In genomic region chr4:64901091-64901845, GRCm38 (mm10) we compare ENCODE assay signal across 9 mouse cellular contexts.
DNase-seq lines count a peak whose midpoint lies in the region; ATAC-seq and TF ChIP-seq lines count a peak whose summit lies in the region.
"Had no signal": no experiment of that assay in that cellular context is flagged by ENCODE, and none has a peak within 500 bp of the region (broad histone marks: within the 10 kb centered on the region; RNA-seq: fewer than 3 reads in every experiment).

No protein-coding gene starts in this region.

- H3K9ac ChIP-seq in heart, postnatal 0 days (replicated peaks; ENCODE audit: low read depth, low read length): no peak overlapping the region
- H3K9ac ChIP-seq: liver, embryonic 14.5 days had no signal

- DNase-seq in Muller cell, postnatal 12 days (ENCODE audit: inconsistent ontology term): peak; percentile 47
- peak; percentile 9 for DNase-seq in embryonic facial prominence, embryonic 10.5 days (ENCODE audit: low spot score)
- no peak for DNase-seq in heart, postnatal 0 days (ENCODE audit: low spot score)
- peak; percentile 7 for DNase-seq in mesoderm, embryonic 11.5 days (ENCODE audit: low read depth, low spot score)
- no peak for DNase-seq in thymus, adult 2 months
- no peak for DNase-seq in neural tube, embryonic 10.5 days (ENCODE audit: extremely low spot score, low spot score)
- DNase-seq: cerebellum, adult 8-10 months had no signal

- no peak overlapping the region for H3K4me2 ChIP-seq in heart, postnatal 0 days (ENCODE audit: low read depth, low read length)

- TF ChIP-seq CTCF in heart, postnatal 0 days (IDR thresholded peaks at IDR 0.05; ENCODE audit: low read depth): no peak
- TF ChIP-seq CTCF in thymus, adult 2 months (IDR thresholded peaks at IDR 0.05; ENCODE audit: borderline replicate concordance, control insufficient read depth, extremely low read depth, insufficient read depth, low read length, poor library complexity): no peak

- no peak overlapping the region for H3K4me3 ChIP-seq in embryonic facial prominence, embryonic 10.5 days
- H3K4me3 ChIP-seq in heart, postnatal 0 days (ENCODE audit: low read depth, low read length): no peak overlapping the region
- no peak overlapping the region for H3K4me3 ChIP-seq in thymus, adult 2 months (ENCODE audit: control insufficient read depth, insufficient read depth, low read length)

- no peaks in the 10 kb centered on the region for H3K9me3 ChIP-seq in embryonic facial prominence, embryonic 10.5 days
- H3K9me3 ChIP-seq in heart, postnatal 0 days (replicated peaks; ENCODE audit: control insufficient read depth, low read length): no peaks in the 10 kb centered on the region

- no peaks in the 10 kb centered on the region for H3K36me3 ChIP-seq in embryonic facial prominence, embryonic 10.5 days (replicated peaks)
- H3K36me3 ChIP-seq in heart, postnatal 0 days (replicated peaks; ENCODE audit: control insufficient read depth, insufficient read depth, low read length): no peaks in the 10 kb centered on the region
- H3K36me3 ChIP-seq in thymus, adult 2 months (ENCODE audit: control insufficient read depth, insufficient read depth, low read length): no peaks in the 10 kb centered on the region

- peak; percentile 49; the same call in 1 of the 2 replicates for ATAC-seq in heart, postnatal 0 days (ENCODE audit: insufficient read depth, low read depth)
- ATAC-seq in activated CD4-positive, CD25-positive, alpha-beta regulatory T cell, adult 4 months: no peak

- TF ChIP-seq POLR2A in thymus, adult 2 months (IDR thresholded peaks at IDR 0.05; ENCODE audit: control insufficient read depth, extremely low read depth, insufficient read depth, low read length, poor library complexity): no peak

- TF ChIP-seq EP300 in heart, postnatal 0 days (IDR thresholded peaks at IDR 0.05; ENCODE audit: low read depth): no peak

- 88% methylated on average over 5 of the region's 5 CpGs for WGBS in embryonic facial prominence, embryonic 10.5 days
- 41% methylated on average over 5 of the region's 5 CpGs for WGBS in heart, postnatal 0 days
- WGBS in thymus, adult 2 months: 78% methylated on average over 5 of the region's 5 CpGs

- H3K27ac ChIP-seq in embryonic facial prominence, embryonic 10.5 days (replicated peaks): no peak overlapping the region
- no peak overlapping the region for H3K27ac ChIP-seq in heart, postnatal 0 days (ENCODE audit: low read depth)
- H3K27ac ChIP-seq in thymus, adult 2 months (ENCODE audit: control insufficient read depth, insufficient read depth, low read length): no peak overlapping the region
- H3K27ac ChIP-seq: liver, embryonic 14.5 days had no signal

- no peaks in the 10 kb centered on the region for H3K27me3 ChIP-seq in embryonic facial prominence, embryonic 10.5 days (replicated peaks; ENCODE audit: low read depth, poor library complexity, severe bottlenecking)
- H3K27me3 ChIP-seq in heart, postnatal 0 days (ENCODE audit: control insufficient read depth, insufficient read depth, low read length): no peaks in the 10 kb centered on the region
- no peaks in the 10 kb centered on the region for H3K27me3 ChIP-seq in thymus, adult 2 months (ENCODE audit: control insufficient read depth, insufficient read depth, low read length)

- H3K4me1 ChIP-seq in embryonic facial prominence, embryonic 10.5 days: no peaks in the 10 kb centered on the region
- no peaks in the 10 kb centered on the region for H3K4me1 ChIP-seq in heart, postnatal 0 days (ENCODE audit: control insufficient read depth, insufficient read depth)
- no peaks in the 10 kb centered on the region for H3K4me1 ChIP-seq in thymus, adult 2 months (replicated peaks; ENCODE audit: control insufficient read depth, insufficient read depth, low read length)

Comparison
In these comparisons a context has a peak if more than half of its experiments do, and no peak if none do; other contexts are left out.
1. DNase-seq: peak in Muller cell, postnatal 12 days (single experiment), embryonic facial prominence, embryonic 10.5 days (single experiment) and mesoderm, embryonic 11.5 days (single experiment); none in heart, postnatal 0 days (single experiment), thymus, adult 2 months (single experiment) and neural tube, embryonic 10.5 days (single experiment).